Mouse (Mus musculus): Measurements from ENCODE around the gene Gpr137. TPM values are rescaled to one million over a fixed set of nuclear protein-coding genes. Genes with fewer than 3 reads are reported as not detected.

The Gpr137 gene
- polyA plus RNA-seq, 1 experiment from 2014 or later, result 60.4 TPM

- Histone ChIP-seq H3K9me3 (ENCODE audit: control insufficient read depth, low read length) (no peaks in the 10 kb centered on the region), H3K36me3 (ENCODE audit: control insufficient read depth, insufficient read depth, low read length) (peaks cover 12% of the 10 kb centered on the region; the same call in 1 of the 2 replicates), H3K4me2 (ENCODE audit: low read length) (peak overlapping the region; percentile 99), H3K4me1 (ENCODE audit: control insufficient read depth, insufficient read depth, low read length) (peaks cover 26% of the 10 kb centered on the region), H3K9ac (replicated peaks; ENCODE audit: low read length) (peak overlapping the region; percentile 92), H3K27ac (replicated peaks; ENCODE audit: low read depth, low read length) (peak overlapping the region; percentile 94), H3K27me3 (ENCODE audit: control insufficient read depth, insufficient read depth, low read length) (peaks cover 7% of the 10 kb centered on the region), H3K4me3 (replicated peaks; ENCODE audit: low read depth, low read length) (peak overlapping the region; percentile 85)
- peak; percentile 41; the same call in 1 of the 2 replicates for ATAC-seq (ENCODE audit: low FRiP score, low TSS enrichment)
- no peak for DNase-seq
- 22% methylated on average over 29 of the region's 29 CpGs for WGBS
Measured at GRCm38 (mm10) chr19:6940396-6941351, 1.6 kb downstream of the Gpr137 start.

GRCm38 (mm10) chr19:6939106-6940002 lies 2.9 kb downstream of the Gpr137 start:
- Histone ChIP-seq H3K9ac (replicated peaks; ENCODE audit: low read length) (peak overlapping the region; percentile 92), H3K4me1 (ENCODE audit: control insufficient read depth, insufficient read depth, low read length) (peaks cover 28% of the 10 kb centered on the region), H3K4me3 (replicated peaks; ENCODE audit: low read depth, low read length) (peak overlapping the region; percentile 85; the same call in 1 of the 2 replicates), H3K27me3 (ENCODE audit: control insufficient read depth, insufficient read depth, low read length) (peaks cover 21% of the 10 kb centered on the region), H3K9me3 (ENCODE audit: control insufficient read depth, low read length) (no peaks in the 10 kb centered on the region), H3K27ac (replicated peaks; ENCODE audit: low read depth, low read length) (no peak overlapping the region), H3K36me3 (ENCODE audit: control insufficient read depth, insufficient read depth, low read length) (peaks cover 9% of the 10 kb centered on the region; the same call in 1 of the 2 replicates), H3K4me2 (ENCODE audit: low read length) (peak overlapping the region; percentile 99)
- 86% methylated on average over 20 of the region's 20 CpGs for whole genome bisulfite sequencing
- ATAC-seq (ENCODE audit: low FRiP score, low TSS enrichment) (no peak), DNase-seq (no peak)

- Histone ChIP-seq H3K27ac (replicated peaks; ENCODE audit: low read depth, low read length) (no peak overlapping the region), H3K27me3 (ENCODE audit: control insufficient read depth, insufficient read depth, low read length) (peaks cover 36% of the 10 kb centered on the region), H3K4me2 (ENCODE audit: low read length) (no peak overlapping the region), H3K36me3 (ENCODE audit: control insufficient read depth, insufficient read depth, low read length) (peaks cover 9% of the 10 kb centered on the region; the same call in 1 of the 2 replicates), H3K9ac (replicated peaks; ENCODE audit: low read length) (no peak overlapping the region; the same call in 1 of the 2 replicates), H3K4me1 (ENCODE audit: control insufficient read depth, insufficient read depth, low read length) (peaks cover 30% of the 10 kb centered on the region), H3K9me3 (ENCODE audit: control insufficient read depth, low read length) (no peaks in the 10 kb centered on the region), H3K4me3 (replicated peaks; ENCODE audit: low read depth, low read length) (no peak overlapping the region)
- WGBS, result 75% methylated on average over 16 of the region's 16 CpGs
- ATAC-seq (ENCODE audit: low FRiP score, low TSS enrichment), result no peak
- no peak for DNase-seq
Measured at GRCm38 (mm10) chr19:6937541-6938465, 4.5 kb downstream of the Gpr137 start.

DNA sequence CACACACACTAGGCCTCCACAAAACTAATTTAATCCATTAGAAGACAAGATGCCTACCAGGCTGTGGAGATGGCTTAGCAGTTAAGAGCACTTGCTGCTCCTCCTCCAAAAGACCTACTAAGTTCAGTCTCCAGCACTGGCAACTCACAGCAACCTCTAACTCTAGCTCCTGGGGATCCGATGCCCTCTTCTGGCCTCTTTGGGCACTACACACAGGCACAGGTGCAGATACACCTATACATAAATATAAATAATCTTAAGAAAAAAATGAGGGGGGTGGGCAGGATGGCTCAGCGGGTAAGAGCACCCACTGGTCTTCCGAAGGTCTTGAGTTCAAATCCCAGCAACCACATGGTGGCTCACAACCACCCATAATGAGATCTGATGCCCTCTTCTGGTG lies 6.0 kb downstream of the Gpr137 start:
- Histone ChIP-seq H3K27ac (replicated peaks; ENCODE audit: low read depth, low read length) (no peak overlapping the region), H3K4me3 (replicated peaks; ENCODE audit: low read depth, low read length) (no peak overlapping the region), H3K4me2 (ENCODE audit: low read length) (no peak overlapping the region), H3K9me3 (ENCODE audit: control insufficient read depth, low read length) (no peaks in the 10 kb centered on the region), H3K36me3 (ENCODE audit: control insufficient read depth, insufficient read depth, low read length) (peaks cover 9% of the 10 kb centered on the region; the same call in 1 of the 2 replicates), H3K9ac (replicated peaks; ENCODE audit: low read length) (no peak overlapping the region), H3K4me1 (ENCODE audit: control insufficient read depth, insufficient read depth, low read length) (peaks cover 27% of the 10 kb centered on the region), H3K27me3 (ENCODE audit: control insufficient read depth, insufficient read depth, low read length) (peaks cover 51% of the 10 kb centered on the region)
- DNase-seq (no peak), ATAC-seq (ENCODE audit: low FRiP score, low TSS enrichment) (no peak)
- WGBS, result 21% methylated on average over 3 of the region's 3 CpGs

DNA sequence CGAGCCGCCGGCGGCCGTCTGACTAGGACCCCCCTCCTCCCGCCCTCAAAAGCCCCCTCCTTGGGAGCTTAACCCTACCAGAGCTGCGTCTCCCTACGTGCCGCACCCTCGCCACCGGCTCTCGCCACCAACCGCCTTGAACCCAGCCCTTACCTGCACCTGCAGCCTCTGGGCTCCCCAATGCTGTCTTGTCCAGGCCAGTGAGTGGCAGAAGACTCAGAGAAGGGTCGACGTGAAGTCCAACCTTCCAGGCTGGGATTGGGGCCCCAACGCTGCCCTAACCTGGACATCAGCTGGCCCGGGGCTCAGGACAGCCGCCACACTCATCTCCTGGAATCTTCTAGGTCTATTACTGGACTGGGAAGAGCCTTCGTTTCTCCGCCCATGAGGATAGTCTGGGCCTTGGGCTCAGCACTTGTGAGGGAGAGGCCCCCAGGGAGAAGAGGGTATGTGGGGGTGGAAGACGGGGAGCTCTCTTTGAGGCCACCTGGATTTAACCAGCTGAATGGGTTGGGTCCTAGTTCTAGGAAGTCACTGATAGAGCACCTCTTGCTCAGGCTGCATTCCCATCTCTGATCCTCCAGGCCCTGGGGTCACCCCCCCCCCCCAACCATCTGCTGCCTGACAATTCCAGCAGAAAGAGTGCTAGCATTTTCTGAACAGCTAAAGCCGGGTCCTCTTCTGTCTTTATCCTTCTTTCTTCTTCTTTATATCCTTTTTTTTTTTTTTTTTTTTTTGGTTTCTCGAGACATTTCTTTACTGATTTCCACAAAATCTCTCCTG lies 7.9 kb downstream of the Gpr137 start, which contains the start of gene Kcnk4:
Gene Kcnk4, minus strand, starts transcription at position 321 of the 783 bp plus-strand sequence.
- H3K36me3 ChIP-seq (ENCODE audit: control insufficient read depth, insufficient read depth, low read length), result peaks cover 9% of the 10 kb centered on the region; the same call in 1 of the 2 replicates
- 12% methylated on average over 23 of the region's 23 CpGs for WGBS
- no peak for ATAC-seq (ENCODE audit: low FRiP score, low TSS enrichment)
- peaks cover 13% of the 10 kb centered on the region for H3K4me1 ChIP-seq (ENCODE audit: control insufficient read depth, insufficient read depth, low read length)
- peaks cover 59% of the 10 kb centered on the region for H3K27me3 ChIP-seq (ENCODE audit: control insufficient read depth, insufficient read depth, low read length)
- H3K4me3 ChIP-seq (replicated peaks; ENCODE audit: low read depth, low read length), result peak within 1 kb of the TSS; percentile 39
- no peak for DNase-seq
- peak within 1 kb of the TSS; percentile 68 for H3K4me2 ChIP-seq (ENCODE audit: low read length)
- no peaks in the 10 kb centered on the region for H3K9me3 ChIP-seq (ENCODE audit: control insufficient read depth, low read length)
- H3K9ac ChIP-seq (replicated peaks; ENCODE audit: low read length), result peak within 1 kb of the TSS; percentile 45; the same call in 1 of the 2 replicates
- no peak within 1 kb of the TSS for H3K27ac ChIP-seq (replicated peaks; ENCODE audit: low read depth, low read length)

DNA sequence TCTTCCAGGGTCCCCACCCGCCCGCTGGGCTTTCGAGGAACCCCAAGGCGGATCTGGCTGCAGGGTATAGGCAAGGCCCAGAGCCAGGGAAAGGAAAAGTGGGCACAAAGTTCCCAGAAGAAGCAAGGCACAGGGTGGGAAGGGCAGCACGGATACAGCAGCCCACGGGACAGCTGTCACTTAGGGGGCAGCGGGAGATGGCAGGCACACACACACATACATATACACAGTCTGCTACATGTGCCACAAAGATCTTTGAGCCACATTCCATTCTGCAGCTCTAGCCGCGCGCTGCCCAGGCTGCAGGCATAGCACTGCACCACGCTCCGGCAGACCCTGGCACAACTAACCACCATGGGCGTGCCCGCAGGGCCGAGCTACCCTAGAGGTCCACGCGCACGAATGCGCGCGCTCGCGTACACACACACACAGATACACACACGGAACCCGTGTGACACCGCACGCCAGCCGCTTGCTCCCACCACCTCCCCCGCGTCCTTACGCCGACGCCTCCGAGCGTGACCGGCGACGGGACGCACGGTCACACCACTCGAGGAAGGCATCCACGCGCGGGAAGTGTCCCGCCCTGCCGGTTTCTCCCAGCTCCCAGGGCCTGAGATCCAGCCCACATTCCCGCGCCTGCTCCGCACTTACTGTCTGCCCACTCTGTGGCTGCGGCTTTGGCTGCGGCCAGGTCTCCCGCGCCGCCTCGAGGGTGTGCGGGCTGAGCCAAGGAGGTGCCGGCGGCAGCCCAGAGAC lies 8.7 kb downstream of the Gpr137 start:
- peaks cover 6% of the 10 kb centered on the region; the same call in 1 of the 2 replicates for H3K36me3 ChIP-seq (ENCODE audit: control insufficient read depth, insufficient read depth, low read length)
- peak overlapping the region; percentile 68 for H3K4me2 ChIP-seq (ENCODE audit: low read length)
- H3K4me3 ChIP-seq (replicated peaks; ENCODE audit: low read depth, low read length), result peak overlapping the region; percentile 39
- H3K27me3 ChIP-seq (ENCODE audit: control insufficient read depth, insufficient read depth, low read length), result peaks cover 66% of the 10 kb centered on the region
- 3% methylated on average over 58 of the region's 58 CpGs for WGBS
- H3K27ac ChIP-seq (replicated peaks; ENCODE audit: low read depth, low read length), result no peak overlapping the region
- no peaks in the 10 kb centered on the region for H3K9me3 ChIP-seq (ENCODE audit: control insufficient read depth, low read length)
- ATAC-seq (ENCODE audit: low FRiP score, low TSS enrichment) (peak; percentile 53), DNase-seq (peak; percentile 64)
- H3K4me1 ChIP-seq (ENCODE audit: control insufficient read depth, insufficient read depth, low read length), result peaks cover 8% of the 10 kb centered on the region; the same call in 1 of the 2 replicates
- H3K9ac ChIP-seq (replicated peaks; ENCODE audit: low read length), result peak overlapping the region; percentile 45; the same call in 1 of the 2 replicates

DNA sequence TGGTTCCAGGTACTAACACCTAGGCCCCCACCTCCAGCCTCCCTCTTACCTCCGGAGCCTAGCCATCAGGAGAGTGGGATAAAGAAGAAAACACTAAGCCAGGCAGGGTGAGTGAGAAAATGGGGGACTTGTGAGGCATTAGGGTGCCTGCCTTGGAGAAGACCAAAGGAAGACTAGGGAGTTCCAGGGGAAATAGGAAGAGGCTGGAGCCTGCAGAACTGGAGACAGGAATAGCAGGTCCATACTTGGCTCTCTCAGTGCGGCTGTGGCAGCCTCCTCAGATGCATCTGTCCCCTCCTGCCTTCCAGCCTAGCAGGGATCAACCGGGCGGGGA lies 9.2 kb downstream of the Gpr137 start:
- DNase-seq (no peak), ATAC-seq (ENCODE audit: low FRiP score, low TSS enrichment) (no peak)
- Histone ChIP-seq H3K4me3 (replicated peaks; ENCODE audit: low read depth, low read length) (no peak overlapping the region), H3K9me3 (ENCODE audit: control insufficient read depth, low read length) (no peaks in the 10 kb centered on the region), H3K4me1 (ENCODE audit: control insufficient read depth, insufficient read depth, low read length) (peaks cover 8% of the 10 kb centered on the region; the same call in 1 of the 2 replicates), H3K27me3 (ENCODE audit: control insufficient read depth, insufficient read depth, low read length) (peaks cover 70% of the 10 kb centered on the region), H3K27ac (replicated peaks; ENCODE audit: low read depth, low read length) (no peak overlapping the region), H3K36me3 (ENCODE audit: control insufficient read depth, insufficient read depth, low read length) (0 out of 2 replicates have a peak, but pooled peaks cover under 1% of the 10 kb centered on the region), H3K9ac (replicated peaks; ENCODE audit: low read length) (no peak overlapping the region), H3K4me2 (ENCODE audit: low read length) (peak overlapping the region; percentile 68; the same call in 1 of the 2 replicates)
- WGBS, result 17% methylated on average over 4 of the region's 4 CpGs

Measured in midbrain, embryonic 14.5 days (tissue).